Mouse (Mus musculus) small intestine, adult 2 months (tissue): ENCODE data around the gene 1700029I15Rik. TPM values are rescaled to one million over a fixed set of nuclear protein-coding genes. Genes with fewer than 3 reads are reported as not detected.

Source experiments
- H3K27ac ChIP-seq: fragments of 200-500 bp; 2 replicates; pipeline ENCODE4 v1.5.1; 2012; ENCODE audit warnings: low read depth, low read length, control low read depth, inconsistent platforms; ENCODE audit not compliant: insufficient read depth
- H3K27me3 ChIP-seq: fragments of 200-500 bp; 2 replicates; pipeline ENCODE4 v1.6.1; 2012; ENCODE audit warnings: mild to moderate bottlenecking, moderate library complexity, low read length, inconsistent platforms; ENCODE audit not compliant: control insufficient read depth, insufficient read depth
- H3K36me3 ChIP-seq: fragments of 200-500 bp; 2 replicates; pipeline ENCODE4 v1.6.1; 2012; ENCODE audit warnings: mild to moderate bottlenecking, low read length, control low read depth, inconsistent platforms; ENCODE audit not compliant: control insufficient read depth, insufficient read depth
- H3K4me1 ChIP-seq: fragments of 200-500 bp; 2 replicates; pipeline ENCODE4 v1.6.1; 2012; ENCODE audit warnings: low read length, inconsistent platforms, mixed read lengths; ENCODE audit not compliant: control insufficient read depth, insufficient read depth, insufficient read length
- H3K4me3 ChIP-seq: fragments of 200-500 bp; 2 replicates; pipeline ENCODE4 v1.5.1; 2012; ENCODE audit warnings: low read depth, mild to moderate bottlenecking, control low read depth, inconsistent platforms, low read length, moderate library complexity
- CTCF ChIP-seq: fragments of 200-500 bp; IDR thresholded peaks from 2 replicates; pipeline ENCODE4 v1.5.1; 2012; ENCODE audit warnings: low read depth, mild to moderate bottlenecking, control low read depth, inconsistent platforms, low read length, moderate library complexity, mixed read lengths; ENCODE audit not compliant: insufficient replicate concordance, insufficient read length; ENCODE audit errors: extremely low read depth
- POLR2A ChIP-seq: fragments of 200-500 bp; IDR thresholded peaks from 2 replicates; pipeline ENCODE4 v1.6.1; 2012; ENCODE audit warnings: low read depth, mild to moderate bottlenecking, control low read depth, inconsistent platforms, low read length, moderate library complexity
- WGBS: fragments of 180-500 bp; shearing (Covaris S2); methylation state at CpG from one replicate; pipeline ENCODE4 v1.1.7; 2018; 5-methylcytosine and 5-hydroxymethylcytosine counted together
- polyA plus RNA-seq: library from polyadenylated mRNA; depleted of rRNA; stranded (reverse); fragments of >200 nt; gene quantifications from 2 replicates; pipeline ENCODE4 v1.2.3, GENCODE M21; 2012

The 1700029I15Rik gene
- polyA plus RNA-seq, 1 experiment, result 7.4 TPM

- peaks cover 22% of the 10 kb centered on the region for H3K36me3 ChIP-seq
- H3K4me1 ChIP-seq, result no peaks in the 10 kb centered on the region
- H3K27ac ChIP-seq, result no peak overlapping the region
- H3K4me3 ChIP-seq, result no peak overlapping the region
- WGBS, result 70% methylated on average over 2 of the region's 2 CpGs
- TF ChIP-seq CTCF (no peak), POLR2A (no peak)
- no peaks in the 10 kb centered on the region for H3K27me3 ChIP-seq
These were observed 23.0 kb upstream of the 1700029I15Rik start for GRCm38 (mm10) chr2:92359301-92359700.

GRCm38 (mm10) chr2:92360186-92360823 is 22.0 kb upstream of the 1700029I15Rik start:
- TF ChIP-seq CTCF (no peak), POLR2A (no peak)
- Histone ChIP-seq H3K27ac (no peak overlapping the region), H3K4me1 (no peaks in the 10 kb centered on the region), H3K4me3 (no peak overlapping the region), H3K36me3 (peaks cover 25% of the 10 kb centered on the region), H3K27me3 (no peaks in the 10 kb centered on the region)
- 71% methylated on average over 25 of the region's 25 CpGs for WGBS

DNA sequence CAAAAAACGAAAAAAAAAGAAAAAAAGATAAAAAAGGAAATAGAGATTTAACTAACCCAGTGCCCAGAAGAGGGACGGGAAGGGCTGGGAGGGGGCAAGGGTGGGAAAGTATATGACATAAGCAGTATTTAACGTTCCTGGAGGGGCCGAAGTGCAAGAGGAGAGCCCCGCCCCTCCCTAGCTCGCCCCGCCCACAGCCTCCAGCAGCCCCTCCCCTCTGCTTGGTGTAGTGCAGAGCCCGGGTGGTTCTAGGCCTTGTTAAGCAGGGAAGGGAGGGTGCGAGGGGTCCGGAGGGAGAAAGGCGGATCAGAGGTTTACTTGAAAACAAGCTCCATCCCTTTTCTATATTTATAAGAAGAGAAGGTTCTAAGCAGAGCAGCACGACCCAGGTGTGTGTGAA is 21.4 kb upstream of the 1700029I15Rik start:
- 32% methylated on average over 12 of the region's 12 CpGs for WGBS
- H3K27me3 ChIP-seq, result no peaks in the 10 kb centered on the region
- peaks cover 21% of the 10 kb centered on the region for H3K36me3 ChIP-seq
- H3K4me1 ChIP-seq, result no peaks in the 10 kb centered on the region
- no peak overlapping the region for H3K4me3 ChIP-seq
- no peak for TF ChIP-seq POLR2A
- TF ChIP-seq CTCF, result no peak
- no peak overlapping the region for H3K27ac ChIP-seq

DNA sequence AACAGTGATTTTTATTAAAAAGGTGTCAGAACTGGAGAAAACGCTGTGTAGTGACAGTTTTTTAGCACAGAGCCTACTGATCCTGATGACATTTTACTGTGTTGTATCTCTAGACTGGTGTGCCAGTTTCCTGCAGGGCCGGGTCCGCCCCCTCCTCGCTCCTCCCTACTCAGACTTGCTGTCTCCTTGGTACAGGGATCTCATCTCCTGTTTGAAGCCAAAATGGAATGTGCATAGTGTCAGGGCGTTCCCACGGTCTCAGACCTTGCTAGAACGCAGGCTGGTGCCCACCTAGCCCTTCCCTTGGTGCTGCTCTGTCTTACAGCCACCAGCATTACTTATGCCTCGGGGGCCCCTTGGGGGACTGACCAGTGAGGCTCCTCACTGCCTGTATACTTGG is 20.5 kb upstream of the 1700029I15Rik start:
- TF ChIP-seq POLR2A (no peak), CTCF (no peak)
- H3K4me3 ChIP-seq, result no peak overlapping the region
- H3K27ac ChIP-seq, result no peak overlapping the region
- 92% methylated on average over 8 of the region's 8 CpGs for WGBS
- peaks cover 20% of the 10 kb centered on the region for H3K36me3 ChIP-seq
- no peaks in the 10 kb centered on the region for H3K4me1 ChIP-seq
- H3K27me3 ChIP-seq, result no peaks in the 10 kb centered on the region

- no peak overlapping the region for H3K4me3 ChIP-seq
- peaks cover 15% of the 10 kb centered on the region for H3K36me3 ChIP-seq
- TF ChIP-seq CTCF (no peak), POLR2A (no peak)
- WGBS, result 95% methylated on average over 6 of the region's 6 CpGs
- no peaks in the 10 kb centered on the region for H3K27me3 ChIP-seq
- H3K27ac ChIP-seq, result no peak overlapping the region
- 0 out of 2 replicates have a peak, but pooled peaks cover 2% of the 10 kb centered on the region for H3K4me1 ChIP-seq
These were observed 19.6 kb upstream of the 1700029I15Rik start for GRCm38 (mm10) chr2:92362571-92363228.

GRCm38 (mm10) chr2:92364086-92364485 is 18.3 kb upstream of the 1700029I15Rik start:
- 96% methylated on average over 4 of the region's 4 CpGs for WGBS
- no peaks in the 10 kb centered on the region for H3K27me3 ChIP-seq
- TF ChIP-seq CTCF (no peak), POLR2A (no peak)
- no peak overlapping the region for H3K27ac ChIP-seq
- H3K4me1 ChIP-seq, result 0 out of 2 replicates have a peak, but pooled peaks cover 2% of the 10 kb centered on the region
- peaks cover 12% of the 10 kb centered on the region; the same call in 1 of the 2 replicates for H3K36me3 ChIP-seq
- H3K4me3 ChIP-seq, result no peak overlapping the region

DNA sequence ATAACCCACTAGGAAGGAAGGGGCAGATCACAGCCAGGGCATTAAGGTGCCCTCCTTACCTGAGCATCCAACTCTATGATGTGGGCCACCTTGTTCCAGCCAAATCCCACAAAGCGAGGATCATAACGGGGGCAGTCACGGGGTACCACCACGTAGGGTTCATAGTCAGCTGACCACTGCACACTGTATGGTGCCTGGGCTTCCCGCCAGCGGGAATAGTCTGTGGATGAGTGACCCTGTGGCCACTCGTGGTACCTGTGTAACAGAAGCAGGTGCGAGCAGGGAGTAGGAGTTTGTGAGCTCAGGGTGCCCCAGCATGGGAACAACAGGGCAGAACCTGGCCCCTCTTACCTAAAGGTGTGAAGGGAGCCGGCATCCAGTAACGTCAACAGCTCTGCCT is 16.8 kb upstream of the 1700029I15Rik start:
- TF ChIP-seq POLR2A, result no peak
- TF ChIP-seq CTCF, result no peak
- H3K27ac ChIP-seq, result no peak overlapping the region
- H3K4me3 ChIP-seq, result no peak overlapping the region
- H3K36me3 ChIP-seq, result peaks cover 6% of the 10 kb centered on the region; the same call in 1 of the 2 replicates
- H3K4me1 ChIP-seq, result peaks cover 8% of the 10 kb centered on the region
- 91% methylated on average over 10 of the region's 10 CpGs for WGBS
- H3K27me3 ChIP-seq, result no peaks in the 10 kb centered on the region
